Mouse (Mus musculus) c-Kit-negative CD71-positive TER-119-positive erythroid progenitor cells, embryonic 14.5 days (primary cell): ENCODE data around the gene Masp2.

Experiments
- DNase-seq: peaks from one replicate; pipeline ENCODE4 v3.0.0-alpha.2; 2013; ENCODE audit warnings: low read depth, low spot score

The Masp2 gene

GRCm38 (mm10) chr4:148600316-148600715 lies 2.0 kb upstream of the Masp2 start:
- DNase-seq, result no peak

- no peak for DNase-seq
Measured at GRCm38 (mm10) chr4:148601871-148602270, 483 bp upstream of the Masp2 start.

- DNase-seq, result no peak
Measured at GRCm38 (mm10) chr4:148603376-148604139, 1.2 kb downstream of the Masp2 start.

- no peak for DNase-seq
Measured at GRCm38 (mm10) chr4:148604141-148604540, 1.8 kb downstream of the Masp2 start.

- peak; percentile 15 for DNase-seq
Measured at GRCm38 (mm10) chr4:148604541-148605165, 2.3 kb downstream of the Masp2 start.

- peak; percentile 25 for DNase-seq
Measured at GRCm38 (mm10) chr4:148607758-148608157, 5.4 kb downstream of the Masp2 start.

- no peak for DNase-seq
Measured at GRCm38 (mm10) chr4:148609805-148610204, 7.5 kb downstream of the Masp2 start.

GRCm38 (mm10) chr4:148610631-148611364 lies 8.4 kb downstream of the Masp2 start:
- no peak for DNase-seq

- DNase-seq, result no peak
Measured at GRCm38 (mm10) chr4:148612557-148612956, 10.2 kb downstream of the Masp2 start.

- no peak for DNase-seq
Measured at GRCm38 (mm10) chr4:148613738-148614137, 11.4 kb downstream of the Masp2 start.

- DNase-seq, result no peak
Measured at GRCm38 (mm10) chr4:148619805-148620204, 17.5 kb downstream of the Masp2 start.

- DNase-seq, result no peak
Measured at GRCm38 (mm10) chr4:148620718-148621117, 18.4 kb downstream of the Masp2 start.

- DNase-seq, result no peak
Measured at GRCm38 (mm10) chr4:148622485-148622884, 20.1 kb downstream of the Masp2 start.

- DNase-seq, result no peak
Measured at GRCm38 (mm10) chr4:148623609-148624008, 21.3 kb downstream of the Masp2 start.

- DNase-seq, result no peak
Measured at GRCm38 (mm10) chr4:148625010-148625409, 22.7 kb downstream of the Masp2 start.

GRCm38 (mm10) chr4:148625756-148626622 lies 23.6 kb downstream of the Masp2 start:
- DNase-seq, result no peak

- DNase-seq, result peak; percentile 92
Measured at GRCm38 (mm10) chr4:148626623-148627185, 24.4 kb downstream of the Masp2 start, which contains the start of gene Tardbp. Tardbp (minus strand) TSS chr4:148627019.

- DNase-seq, result no peak
Measured at GRCm38 (mm10) chr4:148627246-148627645, 24.9 kb downstream of the Masp2 start.

- DNase-seq, result no peak
Measured at GRCm38 (mm10) chr4:148632013-148632692, 29.8 kb downstream of the Masp2 start.

GRCm38 (mm10) chr4:148633395-148634061 lies 31.2 kb downstream of the Masp2 start:
- no peak for DNase-seq
